Mouse (Mus musculus) layer of hippocampus, adult 11-12 months (tissue): ENCODE measurements at regions not wholly inside any gene's neighbourhood (a gene's known extent, or its start where the extent isn't known, plus 50 kb on each side); places are given as distances from the start of the nearest gene placed in this dataset.

Source experiments
- DNase-seq: peaks from one replicate; pipeline ENCODE4 v3.0.0; 2022; ENCODE audit warnings: low spot score

DNA sequence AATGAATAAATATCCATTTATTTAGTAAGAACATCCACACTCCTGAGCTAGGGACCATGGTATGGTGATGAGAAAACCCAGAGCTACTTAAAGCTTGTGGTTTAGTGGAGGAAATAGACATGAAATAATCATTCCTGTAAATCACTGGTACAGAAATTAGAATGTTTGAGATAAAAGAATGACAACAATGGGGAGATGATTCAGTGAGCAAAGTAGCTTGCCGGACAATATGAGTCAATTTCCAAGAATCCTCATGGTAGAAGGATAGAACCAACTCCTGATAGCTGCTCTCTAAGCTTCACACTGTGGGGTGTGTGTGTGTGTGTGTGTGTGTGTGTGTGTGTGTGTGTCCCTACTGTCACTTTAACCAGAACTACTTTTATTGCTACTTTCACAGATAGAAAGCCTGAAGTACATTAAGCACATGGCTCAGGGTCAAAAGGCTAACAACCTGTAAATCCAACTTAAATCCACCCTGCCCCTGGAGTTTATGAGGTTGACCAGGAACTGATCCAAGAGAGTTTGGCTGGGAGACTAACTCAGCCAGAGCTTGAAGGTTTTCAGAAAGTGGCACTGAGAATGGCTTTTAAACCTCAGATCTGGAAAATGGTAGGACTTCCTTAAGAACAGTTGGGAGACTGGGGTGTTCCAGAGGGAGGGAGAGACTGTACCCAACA is 336.9 kb upstream of the Gcfc2 start:
- no peak for DNase-seq

- peak; percentile 6 for DNase-seq
Measured at GRCm38 (mm10) chr6:81589727-81590126, 333.7 kb upstream of the Gcfc2 start.

DNA sequence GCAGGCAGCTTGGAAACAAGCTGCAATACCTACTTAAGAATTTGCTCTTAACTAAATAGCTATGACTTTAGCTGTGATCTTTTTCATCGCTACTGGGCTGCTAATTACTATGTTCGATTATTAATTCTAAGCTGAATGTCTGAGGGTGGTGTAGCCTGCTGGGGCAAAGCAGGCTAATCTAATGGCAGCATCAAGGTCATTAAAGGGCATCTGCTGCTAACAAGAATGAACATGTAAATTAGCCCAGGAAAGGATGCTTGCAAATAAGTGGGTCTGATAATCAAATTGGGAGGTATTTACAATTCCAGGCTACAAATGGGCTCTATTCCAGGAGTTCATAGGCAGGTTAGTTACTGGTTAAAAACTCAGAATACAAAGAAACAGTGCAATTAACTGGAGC is 327.5 kb upstream of the Gcfc2 start:
- DNase-seq, result no peak

GRCm38 (mm10) chr6:81608637-81609036 is 314.8 kb upstream of the Gcfc2 start:
- no peak for DNase-seq

- no peak for DNase-seq
Measured at GRCm38 (mm10) chr6:81611980-81612379, 311.5 kb upstream of the Gcfc2 start.

DNA sequence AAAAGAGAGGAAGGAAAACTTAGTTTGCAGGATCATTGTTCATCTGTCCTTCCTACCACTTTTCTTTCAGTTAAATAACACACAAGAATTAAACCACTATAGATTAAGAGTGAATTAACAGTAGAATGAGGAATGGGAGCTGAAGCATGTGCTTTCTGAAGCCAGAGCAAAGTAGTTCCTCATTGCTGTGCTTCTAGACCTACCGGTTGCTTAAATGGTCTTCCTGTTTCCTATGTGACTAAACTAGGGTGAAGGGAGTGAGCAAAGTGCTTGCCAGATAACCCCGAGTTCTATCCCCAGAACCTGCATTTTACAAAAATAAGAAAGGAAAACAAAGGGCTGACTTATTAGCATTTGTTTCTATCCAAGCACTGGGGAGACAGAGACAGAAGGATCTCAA is 305.5 kb upstream of the Gcfc2 start:
- DNase-seq, result no peak

DNA sequence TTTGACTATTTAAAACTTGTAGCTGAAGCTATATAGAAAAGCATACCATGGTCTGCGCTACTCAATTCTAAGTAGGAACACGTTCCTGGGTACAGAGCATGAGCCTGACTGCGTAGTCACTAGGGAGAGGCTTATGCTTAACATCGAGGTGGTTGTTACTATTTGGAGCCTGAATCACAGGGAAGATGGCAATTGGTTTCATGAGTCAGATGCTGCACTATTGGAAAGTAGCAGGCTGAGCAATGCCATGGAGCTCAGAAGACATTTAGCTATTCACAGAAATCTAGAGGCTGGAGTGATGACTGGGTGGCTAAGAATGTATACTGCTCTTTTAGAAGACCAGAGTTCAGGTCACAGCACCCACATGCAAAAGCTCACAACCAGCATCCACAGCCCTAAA is 302.4 kb upstream of the Gcfc2 start:
- DNase-seq, result no peak

GRCm38 (mm10) chr6:81622714-81623113 is 300.8 kb upstream of the Gcfc2 start:
- no peak for DNase-seq

GRCm38 (mm10) chr6:81625016-81625415 is 298.5 kb upstream of the Gcfc2 start:
- DNase-seq, result no peak

DNA sequence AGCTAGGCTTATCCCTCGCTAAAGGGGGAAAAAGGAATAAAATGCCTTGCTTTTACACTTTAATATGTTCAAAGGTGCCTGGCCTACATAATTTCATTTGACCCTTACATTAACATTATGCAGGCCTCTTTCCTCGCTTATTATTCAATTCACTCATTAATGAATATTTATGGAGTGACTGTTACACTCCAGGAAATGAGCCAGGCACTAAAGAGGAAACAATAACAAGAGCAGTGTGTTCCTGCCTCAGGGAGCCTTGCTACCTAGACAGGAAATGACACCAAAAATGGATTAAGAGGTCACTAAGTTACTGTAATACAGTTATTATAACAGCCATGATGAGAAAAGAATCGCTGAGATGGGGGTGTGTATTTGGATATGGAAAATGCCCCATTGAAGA is 289.9 kb upstream of the Gcfc2 start:
- no peak for DNase-seq

DNA sequence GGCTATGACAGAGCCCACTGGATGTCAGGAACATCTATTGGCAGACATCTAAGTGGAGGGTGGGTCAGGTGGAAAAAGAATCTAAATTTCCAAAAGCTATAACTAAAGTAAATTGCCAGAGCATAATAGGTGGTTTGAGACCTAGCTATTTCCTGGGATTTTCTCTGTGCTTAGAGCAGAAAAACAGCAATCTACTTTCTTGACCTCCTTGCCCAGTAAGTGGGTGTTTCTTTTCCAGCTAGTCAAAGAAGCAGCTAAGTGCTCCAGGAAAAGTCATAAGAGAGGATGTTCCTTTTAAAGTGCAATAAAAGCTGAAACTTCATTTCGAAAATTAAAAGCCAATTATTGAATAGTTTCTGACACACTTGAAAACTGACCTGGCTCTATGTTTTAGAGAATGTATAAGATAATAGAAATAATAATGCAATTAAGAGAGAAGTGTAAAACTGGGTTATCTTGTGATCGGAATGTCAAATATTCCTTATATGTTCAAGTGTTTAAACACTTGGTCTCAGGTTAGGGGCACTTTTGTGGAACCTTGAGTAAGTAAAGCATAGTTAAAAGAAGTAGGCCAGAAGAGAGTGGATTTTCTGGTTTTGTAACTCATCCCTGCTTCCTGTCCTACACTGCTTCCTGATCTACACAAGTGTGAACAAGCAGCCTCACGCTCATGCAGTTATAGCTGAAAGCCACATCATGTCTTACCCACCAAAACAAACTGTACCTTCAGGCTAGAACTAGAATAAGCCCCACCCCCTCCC is 275.7 kb upstream of the Gcfc2 start:
- no peak for DNase-seq

DNA sequence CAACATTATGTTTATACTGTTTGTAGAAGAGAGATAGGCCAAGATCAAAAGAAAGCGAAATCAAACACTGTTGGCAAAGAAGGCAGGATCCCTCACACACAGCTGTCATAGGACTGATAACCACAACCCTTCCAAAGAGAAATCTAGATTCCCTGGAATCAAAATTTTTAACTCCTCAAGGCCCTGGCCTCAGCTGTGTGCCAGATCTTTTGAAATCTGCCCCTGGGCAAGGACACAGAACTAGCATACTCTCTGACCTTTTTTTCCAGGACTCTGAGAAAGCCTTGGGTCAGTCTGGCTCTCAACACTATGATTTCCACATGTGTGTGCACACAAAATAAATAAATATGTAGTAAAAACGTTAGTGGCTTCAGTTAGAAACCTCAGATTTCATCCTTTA is 271.6 kb upstream of the Gcfc2 start:
- DNase-seq, result no peak

- no peak for DNase-seq
Measured at GRCm38 (mm10) chr6:81655205-81655604, 268.3 kb upstream of the Gcfc2 start.

DNA sequence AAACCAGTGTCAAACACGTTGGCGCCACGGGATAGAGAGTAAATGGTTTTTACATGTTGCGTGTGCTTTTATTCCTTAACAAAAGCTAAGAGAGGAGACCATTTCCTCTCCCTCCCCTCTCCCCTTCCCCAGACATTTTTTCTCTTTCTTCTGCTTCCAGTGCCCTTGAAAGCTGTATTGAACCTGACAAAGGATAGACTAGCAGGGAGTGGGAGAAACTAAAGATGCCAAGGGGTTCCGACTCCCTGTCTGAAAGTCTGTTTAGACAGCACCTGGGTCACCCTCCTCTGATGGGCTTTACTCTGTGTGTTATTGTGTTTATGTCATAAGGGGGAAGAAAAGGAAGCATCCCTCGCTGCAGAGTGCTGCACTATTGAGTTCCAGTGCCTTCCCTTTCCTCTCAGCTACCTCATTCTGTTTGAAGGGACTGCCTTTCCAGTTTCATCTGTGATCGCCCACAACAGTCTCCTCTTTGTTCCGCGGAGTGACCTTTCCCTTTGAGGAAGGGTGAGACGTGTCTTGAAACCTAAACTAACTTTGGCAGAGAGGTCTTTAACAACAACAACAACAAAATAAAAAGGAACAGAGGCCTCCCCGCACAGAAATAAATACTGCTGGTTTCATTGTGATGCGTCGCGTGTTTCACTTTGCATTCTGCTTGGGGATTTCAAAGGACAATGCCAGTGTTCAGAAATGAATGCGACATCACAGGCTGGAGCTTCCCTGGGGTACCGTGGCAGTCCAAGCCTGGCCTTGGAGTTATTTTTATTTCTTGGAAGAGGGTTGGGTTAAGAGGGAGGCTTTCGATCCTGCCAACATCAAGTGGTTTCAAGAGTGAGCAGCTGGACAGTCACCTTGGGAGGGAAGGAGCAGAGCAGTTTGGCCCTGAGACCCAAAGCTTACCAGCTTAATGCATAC is 262.7 kb upstream of the Gcfc2 start:
- DNase-seq, result peak; percentile 29

DNA sequence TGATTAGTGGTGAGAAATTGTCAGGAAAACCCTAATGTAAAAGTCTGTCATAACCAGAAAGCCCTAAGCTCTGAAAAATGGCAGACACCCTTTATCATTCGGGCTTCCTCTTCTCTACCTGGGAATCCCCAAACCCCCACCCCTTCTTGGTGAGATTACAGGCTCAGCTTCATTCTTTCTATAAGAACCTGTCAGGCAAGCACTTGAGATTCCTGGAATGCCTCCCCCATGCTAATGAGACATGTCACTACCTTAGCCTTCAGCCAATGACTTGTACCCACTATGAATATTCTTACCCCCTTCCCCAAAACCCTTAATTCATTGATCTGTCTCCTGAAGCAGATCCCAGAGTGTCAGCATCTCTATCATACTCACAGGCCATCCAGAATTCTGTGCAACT is 254.5 kb upstream of the Gcfc2 start:
- no peak for DNase-seq

DNA sequence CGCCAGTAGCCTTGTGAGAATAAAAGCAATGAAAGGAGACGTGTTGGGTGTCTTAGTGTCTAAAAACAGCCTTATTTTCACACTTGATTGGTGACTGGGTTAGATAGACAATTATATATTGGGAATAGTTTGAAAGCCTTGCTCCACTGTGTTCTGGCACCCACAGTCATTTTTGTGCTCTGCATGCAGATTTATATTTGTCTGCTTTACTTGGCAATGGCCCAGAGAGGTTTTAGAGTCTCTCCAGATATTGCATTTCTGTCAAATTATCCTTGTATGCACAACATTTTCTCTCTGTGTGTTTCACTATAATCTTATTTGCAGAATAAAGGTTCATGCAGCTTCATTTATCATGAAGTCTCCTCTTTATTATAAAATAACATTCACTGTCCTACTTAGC is 250.2 kb upstream of the Gcfc2 start:
- no peak for DNase-seq

- no peak for DNase-seq
Measured at GRCm38 (mm10) chr6:81697284-81697683, 226.2 kb upstream of the Gcfc2 start.

- no peak for DNase-seq
Measured at GRCm38 (mm10) chr6:81698173-81698572, 225.3 kb upstream of the Gcfc2 start.

DNA sequence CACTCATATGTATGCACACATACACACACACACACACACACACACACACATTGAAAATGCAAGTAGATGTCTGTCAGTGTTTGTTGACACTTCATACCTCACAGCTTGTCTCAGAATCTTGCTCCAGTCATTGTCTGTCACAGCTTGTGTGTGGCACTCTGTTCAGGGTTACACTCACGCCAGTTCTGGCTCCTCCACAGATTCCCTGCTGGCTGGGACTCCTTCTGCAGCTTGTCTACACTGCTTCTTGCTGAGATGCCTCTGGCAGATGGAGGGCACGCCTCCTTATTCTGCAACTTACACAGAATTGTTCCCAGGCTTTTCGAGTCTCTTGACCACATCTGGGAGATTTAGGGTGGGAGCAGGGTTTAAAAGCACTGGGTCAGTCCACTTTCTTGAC is 208.6 kb upstream of the Gcfc2 start:
- DNase-seq, result no peak

DNA sequence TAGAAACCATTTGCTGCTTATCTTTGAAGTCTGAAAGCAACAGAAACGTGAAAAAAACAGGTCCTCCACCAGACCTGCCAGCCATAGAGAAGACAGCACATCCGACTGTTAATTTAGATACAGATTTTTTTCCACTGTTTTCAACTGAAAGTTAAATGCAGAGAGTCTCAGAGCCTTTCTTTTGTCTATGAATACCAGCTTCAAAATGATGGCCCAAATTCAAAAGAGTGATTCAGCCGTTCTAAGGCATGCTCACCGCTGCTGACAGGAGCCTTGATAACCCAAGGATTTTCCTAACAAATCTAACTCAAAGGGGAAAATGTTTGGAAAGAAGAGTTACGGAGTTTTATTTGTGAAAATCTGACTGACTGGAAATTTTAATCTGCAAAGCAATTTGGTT is 207.1 kb upstream of the Gcfc2 start:
- DNase-seq, result no peak

DNA sequence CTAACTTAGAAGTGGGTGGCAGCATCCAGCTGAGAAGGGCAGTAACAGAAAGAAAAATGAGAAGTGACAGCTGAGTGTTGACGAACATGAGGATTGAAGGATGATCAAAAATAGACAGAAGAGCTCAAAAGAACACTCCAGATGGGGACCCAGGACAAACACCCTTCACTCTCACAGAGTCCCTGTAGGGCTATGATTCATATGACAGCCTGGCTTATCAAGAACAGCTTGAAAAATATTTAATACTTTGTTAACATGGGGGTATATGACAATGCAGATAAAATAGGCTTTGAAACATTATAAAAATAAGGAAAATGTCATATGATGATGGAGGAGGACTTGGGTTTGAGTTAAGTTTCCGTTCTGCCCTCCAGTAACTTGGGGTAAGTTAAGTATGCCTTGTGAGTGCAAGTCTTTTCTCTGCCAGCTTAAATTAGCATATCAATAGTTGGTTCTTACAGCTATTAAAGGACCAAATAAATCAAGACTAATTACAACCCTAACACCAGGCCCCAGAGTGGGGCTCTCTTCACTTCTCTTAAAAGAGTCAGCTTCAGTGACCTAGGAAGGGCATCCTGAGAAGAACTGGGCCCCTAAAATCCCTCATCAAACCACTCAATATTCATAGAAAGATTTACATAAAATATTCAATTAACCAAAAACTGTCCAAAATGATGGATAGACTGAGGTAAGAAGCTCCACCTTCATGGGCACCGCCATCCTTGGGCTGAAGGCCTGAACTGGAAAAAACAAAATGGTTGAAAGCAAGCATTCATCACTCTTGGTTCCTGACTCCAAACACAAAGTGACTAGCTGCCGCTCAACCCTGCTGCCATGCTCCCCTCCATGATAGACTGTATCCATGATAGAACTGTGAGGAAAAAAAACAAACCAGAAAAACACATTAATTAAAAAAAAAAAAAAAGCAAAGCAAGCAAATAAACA is 198.6 kb upstream of the Gcfc2 start:
- peak; percentile 11 for DNase-seq

DNA sequence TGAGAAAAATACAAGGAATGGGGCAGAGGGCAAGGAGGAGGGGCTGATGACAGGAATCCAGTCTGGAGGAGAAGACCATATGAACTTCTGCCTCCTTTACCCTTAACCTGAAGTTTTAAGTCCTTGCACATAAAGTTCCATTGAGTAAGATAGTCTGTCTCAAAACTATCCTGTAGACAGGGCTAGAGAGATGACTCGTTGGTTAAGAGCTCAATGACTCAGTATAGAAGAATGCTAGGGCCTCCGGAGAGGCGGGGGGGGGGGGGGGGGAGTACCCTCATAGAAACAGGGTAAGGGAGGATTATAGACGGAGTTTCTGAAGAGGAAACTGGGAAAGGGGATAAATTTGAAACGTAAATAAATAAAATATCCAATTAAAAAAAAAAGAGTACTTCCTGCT is 191.8 kb upstream of the Gcfc2 start:
- no peak for DNase-seq
